Mouse (Mus musculus) CH12.LX (cell line): ENCODE measurements around the gene Mdga1. TPM values are rescaled to one million over a fixed set of nuclear protein-coding genes. Genes with fewer than 3 reads are reported as not detected.

Experiments
- DNase-seq: peaks from one replicate; pipeline ENCODE4 v3.0.0-alpha.2; 2013; ENCODE audit errors: extremely low read depth
- H3K27ac ChIP-seq: 2 replicates; pipeline ENCODE4 v1.5.1; 2012; ENCODE audit warnings: low read depth, mild to moderate bottlenecking, control low read depth, moderate library complexity; ENCODE audit not compliant: insufficient read depth
- H3K27me3 ChIP-seq: replicated peaks from 2 replicates; pipeline ENCODE3; 2012; ENCODE audit warnings: inconsistent platforms
- H3K36me3 ChIP-seq, 2 experiments: replicated peaks in 1 of 2; 2 replicates each; pipeline versions ENCODE3 to v1.6.1; 2012; ENCODE audit warnings: inconsistent platforms in 1 of 2, low read length in 1 of 2, mild to moderate bottlenecking in 1 of 2, mixed read lengths in 1 of 2, moderate library complexity in 1 of 2; ENCODE audit not compliant: control insufficient read depth in 1 of 2, insufficient read depth in 1 of 2
- H3K4me1 ChIP-seq, 2 experiments: 2 replicates each; pipeline ENCODE4 v1.6.1; 2012; ENCODE audit warnings: inconsistent platforms in 1 of 2, moderate library complexity in 1 of 2; ENCODE audit not compliant: insufficient read depth in 2 of 2, control insufficient read depth in 1 of 2
- H3K4me2 ChIP-seq: 2 replicates; pipeline ENCODE4 v1.6.1; 2012; ENCODE audit warnings: low read depth, mild to moderate bottlenecking, control low read depth; ENCODE audit not compliant: poor library complexity, insufficient read depth, severe bottlenecking
- H3K4me3 ChIP-seq, 3 experiments: fragments of 150-350 bp in 1 of 3; sonication (generic) in 1 of 3; replicated peaks in 1 of 3; 2 replicates each; pipeline versions ENCODE3 to v1.5.1; 2011 to 2012; ENCODE audit warnings: low read depth in 2 of 3, low read length in 2 of 3, mild to moderate bottlenecking in 2 of 3, moderate library complexity in 2 of 3, control low read depth in 1 of 3, improper control_type of control experiment in 1 of 3, inconsistent platforms in 1 of 3, mixed read lengths in 1 of 3; ENCODE audit not compliant: poor library complexity in 1 of 3
- H3K79me2 ChIP-seq: replicated peaks from 2 replicates; pipeline ENCODE4 v1.6.1; 2012; ENCODE audit warnings: mild to moderate bottlenecking, moderate library complexity; ENCODE audit not compliant: control insufficient read depth, poor library complexity, insufficient read depth, severe bottlenecking; ENCODE audit errors: extremely low read depth
- H3K9ac ChIP-seq: 2 replicates; pipeline ENCODE4 v1.6.1; 2012; ENCODE audit warnings: low read depth, mild to moderate bottlenecking, control low read depth, moderate library complexity; ENCODE audit not compliant: insufficient read depth
- H3K9me3 ChIP-seq: replicated peaks from 2 replicates; pipeline ENCODE3; 2012; ENCODE audit warnings: low read length, inconsistent platforms, mixed read lengths
- CHD2 ChIP-seq: IDR thresholded peaks from 2 replicates; pipeline ENCODE4 v1.6.1; 2011; ENCODE audit warnings: low read length, improper control_type of control experiment
- CTCF ChIP-seq, 2 experiments: IDR thresholded peaks in 1 of 2; conservative IDR thresholded peaks in 1 of 2; 2 replicates each; pipeline ENCODE4 v1.5.1; 2011 to 2012; ENCODE audit warnings: low read depth in 2 of 2, low read length in 2 of 2, improper control_type of control experiment in 1 of 2, inconsistent platforms in 1 of 2, mild to moderate bottlenecking in 1 of 2, moderate library complexity in 1 of 2
- JUND ChIP-seq: conservative IDR thresholded peaks from 2 replicates; pipeline ENCODE4 v1.6.1; 2011; ENCODE audit warnings: low read depth, low read length, improper control_type of control experiment
- KAT2A ChIP-seq: IDR thresholded peaks from 2 replicates; pipeline ENCODE4 v1.6.1; 2012; ENCODE audit warnings: low read length, improper control_type of control experiment, inconsistent platforms; ENCODE audit not compliant: insufficient replicate concordance
- MAFK ChIP-seq: IDR thresholded peaks from 2 replicates; pipeline ENCODE4 v1.6.1; 2011; ENCODE audit warnings: low read length, improper control_type of control experiment; ENCODE audit not compliant: insufficient replicate concordance
- NRF1 ChIP-seq: IDR thresholded peaks from 2 replicates; pipeline ENCODE4 v1.6.1; 2014; ENCODE audit warnings: low read depth, mild to moderate bottlenecking, inconsistent platforms, low read length, improper control_type of control experiment, moderate library complexity
- PAX5 ChIP-seq: IDR thresholded peaks from 2 replicates; pipeline ENCODE4 v1.6.1; 2012; ENCODE audit warnings: low read length, inconsistent platforms, mixed read lengths
- SIN3A ChIP-seq: IDR thresholded peaks from 2 replicates; pipeline ENCODE4 v1.6.1; 2012; ENCODE audit warnings: low read length, improper control_type of control experiment, inconsistent platforms
- UBTF ChIP-seq: IDR thresholded peaks from 2 replicates; pipeline ENCODE4 v1.6.1; 2012; ENCODE audit warnings: low read depth, mild to moderate bottlenecking, inconsistent platforms, low read length, improper control_type of control experiment, moderate library complexity
- ZMIZ1 ChIP-seq: IDR thresholded peaks from 2 replicates; pipeline ENCODE4 v1.6.1; 2012; ENCODE audit warnings: low read depth, mild to moderate bottlenecking, inconsistent platforms, low read length, improper control_type of control experiment
- dilution Hi-C: fragments of 300-500 bp; cut with MboI; formaldehyde crosslinking; loops from 2 replicates; pipeline ENCODE4 v1.14.3; 2020; ENCODE audit warnings: low sequenced_read_pairs; ENCODE audit not compliant: extremely low pct_unique_long_range_greater_than_20kb, extremely low pct_ligation_motif_present
- in situ Hi-C: fragments of 300-500 bp; cut with MboI; formaldehyde crosslinking; loops from 3 replicates; pipeline ENCODE4 v1.14.3; 2019; ENCODE audit warnings: low sequenced_read_pairs, low pct_ligation_motif_present, low pct_unique_long_range_greater_than_20kb, mixed read lengths
- polyA plus RNA-seq: library from polyadenylated mRNA; unstranded; fragments of >175 nt; gene quantifications from 2 replicates; pipeline ENCODE4 v1.2.1, GENCODE M21; 2012; ENCODE audit warnings: low read depth; ENCODE audit not compliant: insufficient read length
- total RNA-seq, 2 experiments: library from RNA; depleted of rRNA; stranded (reverse); fragments of 300-350 nt in 1 of 2; fragments of >200 nt in 1 of 2; gene quantifications; 2 replicates each; pipeline ENCODE4 v1.2.3; 2012 to 2014

Mdga1 gene
- total and polyA plus RNA-seq, 3 experiments, result 0.29 to 0.39 (median 0.38) TPM

- in situ Hi-C loops, result loop anchor here (25.0 kb wide), 1 partner anchor 258 kb away; the partner anchor contains the start of genes Gm28043 and Rnf8
- dilution Hi-C loops, result no loop called here
- H3K4me2 ChIP-seq, result no peak overlapping the region
- no peaks in the 10 kb centered on the region for H3K4me1 ChIP-seq
- no peak for DNase-seq
- no peak overlapping the region for H3K4me3 ChIP-seq
- TF ChIP-seq ZMIZ1 (no peak), JUND (no peak)
- H3K27ac ChIP-seq, result no peak overlapping the region
- H3K9ac ChIP-seq, result no peak overlapping the region
- H3K79me2 ChIP-seq, result no peaks in the 10 kb centered on the region
- peaks cover 25% of the 10 kb centered on the region for H3K27me3 ChIP-seq
- H3K36me3 ChIP-seq, result no peaks in the 10 kb centered on the region
- H3K9me3 ChIP-seq, result peaks cover 27% of the 10 kb centered on the region
Observed at GRCm38 (mm10) chr17:29870316-29870715, 99.6 kb downstream of the Mdga1 start.

GRCm38 (mm10) chr17:29865914-29866313, 104.0 kb downstream of the Mdga1 start:
- dilution Hi-C loops, result no loop called here

GRCm38 (mm10) chr17:29864440-29864839, 105.4 kb downstream of the Mdga1 start:
- Histone ChIP-seq H3K9ac (no peak overlapping the region), H3K4me2 (no peak overlapping the region), H3K79me2 (no peaks in the 10 kb centered on the region), H3K4me1 (no peaks in the 10 kb centered on the region), H3K27ac (no peak overlapping the region), H3K4me3 (no peak overlapping the region), H3K27me3 (peaks cover 5% of the 10 kb centered on the region), H3K9me3 (peaks cover 22% of the 10 kb centered on the region), H3K36me3 (no peaks in the 10 kb centered on the region)
- DNase-seq, result no peak
- dilution Hi-C loops (no loop called here), in situ Hi-C loops (loop anchor here (25.0 kb wide), 1 partner anchor 252 kb away; the partner anchor contains the start of genes Gm28043 and Rnf8)
- TF ChIP-seq CTCF (conservative IDR thresholded peaks at IDR 0.05 in 1 of 2, IDR thresholded peaks at IDR 0.05 in 1 of 2; ENCODE audit: low read depth in 2 of 2, low read length in 2 of 2) (peak in 1 of 2 experiments; percentile 89; a peak in 2 of 4 replicates), SIN3A (no peak)

More at GRCm38 (mm10) chr17:29865914-29866313, 104.0 kb downstream of the Mdga1 start:
- in situ Hi-C loops, result loop anchor here (25.0 kb wide), 1 partner anchor 254 kb away; the partner anchor contains the start of genes Gm28043 and Rnf8
- TF ChIP-seq KAT2A (no peak), CHD2 (no peak), UBTF (no peak), PAX5 (no peak), MAFK (no peak), NRF1 (no peak)
- H3K4me3 ChIP-seq, result no peak overlapping the region
- H3K4me1 ChIP-seq, result no peaks in the 10 kb centered on the region
- peaks cover 31% of the 10 kb centered on the region for H3K9me3 ChIP-seq
- H3K9ac ChIP-seq, result no peak overlapping the region
- H3K27me3 ChIP-seq, result peaks cover 6% of the 10 kb centered on the region
- H3K27ac ChIP-seq, result no peak overlapping the region
- no peak for DNase-seq
- no peaks in the 10 kb centered on the region for H3K36me3 ChIP-seq
- no peak overlapping the region for H3K4me2 ChIP-seq
- H3K79me2 ChIP-seq, result no peaks in the 10 kb centered on the region
